Mouse (Mus musculus) NIH3T3 (cell line): Measurements from ENCODE around the gene 4933427D14Rik.
"Not testable (repeated sequence)": the region's sequence is repeated elsewhere in the genome, so short reads cannot be mapped to it uniquely, and the experiment has no call there.

Experiments used
- DNase-seq: peaks from one replicate; pipeline ENCODE4 v3.0.0-alpha.2; 2012; ENCODE audit warnings: low read depth

4933427D14Rik gene

DNA sequence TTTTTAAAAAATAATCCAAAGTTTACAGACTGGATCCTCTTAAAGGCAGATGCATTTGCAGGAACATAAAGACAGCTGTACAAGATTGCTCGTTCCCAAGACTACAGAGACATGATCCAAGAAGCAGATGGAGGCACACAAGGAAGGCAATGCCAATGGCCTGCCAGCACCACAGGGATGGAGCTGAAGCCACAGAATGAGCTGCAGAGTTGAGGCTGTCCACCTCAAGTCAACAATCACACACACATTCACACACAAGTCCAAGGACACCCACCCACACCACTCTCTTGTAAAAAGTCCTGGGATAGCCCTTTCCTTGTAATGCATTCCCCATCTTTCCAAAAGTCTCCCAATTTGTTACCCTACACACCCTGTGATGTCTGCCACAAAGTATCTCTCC is 3.8 kb downstream of the 4933427D14Rik start:
- DNase-seq: no peak

DNA sequence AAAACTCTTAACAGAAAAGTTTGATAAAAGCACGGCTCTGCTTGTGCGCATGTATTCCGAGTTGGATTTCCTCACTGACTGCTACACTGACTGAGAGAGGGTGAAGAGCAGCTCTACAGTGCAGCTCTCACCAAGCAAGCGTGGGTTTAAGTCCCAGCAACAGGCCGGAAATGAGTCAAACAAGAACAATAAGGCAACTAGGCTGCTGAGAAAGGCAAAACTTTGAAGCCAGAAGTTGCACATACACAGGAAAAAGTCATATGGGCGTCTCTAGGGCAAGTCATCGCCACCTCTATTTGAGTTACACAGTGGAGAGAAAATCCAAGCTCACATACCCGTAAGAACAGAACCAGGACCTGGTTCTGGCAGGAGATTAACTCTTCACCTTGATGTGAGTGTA is 10.8 kb downstream of the 4933427D14Rik start:
- peak; percentile 5 for DNase-seq

GRCm38 (mm10) chr11:72194259-72194658 is 13.0 kb downstream of the 4933427D14Rik start:
- no peak for DNase-seq

GRCm38 (mm10) chr11:72190857-72191256 is 16.4 kb downstream of the 4933427D14Rik start:
- no peak for DNase-seq

GRCm38 (mm10) chr11:72184252-72184651 is 23.0 kb downstream of the 4933427D14Rik start:
- DNase-seq: no peak

DNA sequence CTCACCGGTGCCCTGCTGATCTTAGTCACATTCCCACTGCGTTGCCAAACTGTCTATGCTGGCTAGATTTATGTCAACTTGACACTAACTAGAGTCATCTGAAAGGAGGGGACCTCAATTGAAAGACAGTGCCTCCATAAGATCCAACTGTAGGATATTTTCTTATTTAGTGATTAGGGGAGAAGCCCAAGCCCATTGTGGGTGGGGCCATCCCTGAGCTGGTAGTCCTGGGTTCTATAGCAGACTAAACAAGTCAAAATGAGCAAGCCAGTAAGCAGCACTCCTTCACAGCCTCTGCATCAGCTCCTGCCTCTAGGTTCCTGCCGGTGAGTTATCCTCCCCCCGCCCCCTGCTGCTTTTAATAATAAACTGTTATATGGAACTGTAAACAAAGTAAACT is 26.1 kb downstream of the 4933427D14Rik start:
- DNase-seq: no peak

DNA sequence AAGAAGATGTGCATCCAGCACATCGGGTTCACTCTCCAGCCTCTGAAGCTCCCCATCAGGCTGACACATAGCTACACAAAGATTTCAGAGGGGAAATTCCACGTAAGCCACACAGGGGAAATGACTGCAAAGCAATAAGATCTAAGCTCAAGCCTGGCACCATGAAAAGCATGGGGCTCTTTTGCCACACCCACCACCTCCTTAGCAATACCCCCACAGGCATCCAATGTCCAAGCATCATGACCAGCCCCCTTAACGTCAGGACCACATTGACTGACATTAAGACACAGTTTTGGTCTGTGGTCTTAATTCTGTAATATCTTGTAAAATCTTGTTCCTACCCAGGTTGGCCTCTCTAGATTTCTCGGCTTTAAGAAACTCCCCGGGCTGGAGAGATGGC is 26.7 kb downstream of the 4933427D14Rik start:
- no peak for DNase-seq

- DNase-seq: no peak
These were observed 30.7 kb downstream of the 4933427D14Rik start for GRCm38 (mm10) chr11:72176553-72176952.

GRCm38 (mm10) chr11:72175966-72176365 is 31.3 kb downstream of the 4933427D14Rik start:
- DNase-seq: no peak

- DNase-seq: no peak
These were observed 32.5 kb downstream of the 4933427D14Rik start for GRCm38 (mm10) chr11:72174721-72175120.

GRCm38 (mm10) chr11:72173506-72173905 is 33.8 kb downstream of the 4933427D14Rik start:
- no peak for DNase-seq

GRCm38 (mm10) chr11:72171906-72172305 is 35.4 kb downstream of the 4933427D14Rik start:
- not testable (repeated sequence) for DNase-seq

GRCm38 (mm10) chr11:72169871-72170270 is 37.4 kb downstream of the 4933427D14Rik start:
- DNase-seq: no peak

- no peak for DNase-seq
These were observed 44.1 kb downstream of the 4933427D14Rik start for GRCm38 (mm10) chr11:72163198-72163597.

- DNase-seq: peak; percentile 36
These were observed 50.6 kb downstream of the 4933427D14Rik start for GRCm38 (mm10) chr11:72156624-72157023.

GRCm38 (mm10) chr11:72155981-72156428 is 51.3 kb downstream of the 4933427D14Rik start:
- no peak for DNase-seq

- peak; percentile 79 for DNase-seq
These were observed 51.9 kb downstream of the 4933427D14Rik start for GRCm38 (mm10) chr11:72155186-72155980.

DNA sequence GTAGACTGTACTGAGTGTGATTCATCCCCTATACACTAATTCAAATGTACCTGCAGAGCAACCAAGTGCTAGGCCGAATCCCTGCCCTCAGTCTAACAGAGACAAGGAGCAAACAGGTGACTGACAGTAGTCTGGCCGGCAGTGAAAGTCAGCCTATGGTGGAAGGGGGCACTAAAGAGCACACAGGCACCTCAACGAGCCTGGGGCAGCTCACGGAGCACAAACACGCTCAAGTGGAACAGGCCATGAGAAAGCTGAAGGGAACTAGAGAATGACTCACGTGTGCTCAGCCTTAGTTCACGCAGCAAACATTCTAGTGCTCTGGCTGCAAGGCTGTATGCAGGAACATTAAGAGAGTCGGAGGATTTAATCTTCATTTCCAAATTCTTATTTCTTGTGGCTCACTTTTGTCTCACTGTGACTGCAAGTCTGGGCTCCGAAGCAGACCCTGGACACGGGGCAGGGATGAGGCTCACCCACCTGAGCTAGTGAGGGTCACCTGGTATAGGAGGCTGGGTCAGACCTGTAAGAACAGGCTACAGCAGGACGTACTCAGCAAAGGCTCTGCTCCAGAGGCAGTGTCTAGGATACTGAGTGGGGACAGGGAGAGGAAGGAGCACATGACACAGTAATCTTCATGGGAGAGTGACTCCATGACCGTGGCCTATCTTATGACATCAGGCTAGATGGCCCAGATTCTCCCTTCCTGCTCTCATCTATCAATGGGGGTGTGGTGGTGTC is 54.0 kb downstream of the 4933427D14Rik start:
- DNase-seq: no peak

DNA sequence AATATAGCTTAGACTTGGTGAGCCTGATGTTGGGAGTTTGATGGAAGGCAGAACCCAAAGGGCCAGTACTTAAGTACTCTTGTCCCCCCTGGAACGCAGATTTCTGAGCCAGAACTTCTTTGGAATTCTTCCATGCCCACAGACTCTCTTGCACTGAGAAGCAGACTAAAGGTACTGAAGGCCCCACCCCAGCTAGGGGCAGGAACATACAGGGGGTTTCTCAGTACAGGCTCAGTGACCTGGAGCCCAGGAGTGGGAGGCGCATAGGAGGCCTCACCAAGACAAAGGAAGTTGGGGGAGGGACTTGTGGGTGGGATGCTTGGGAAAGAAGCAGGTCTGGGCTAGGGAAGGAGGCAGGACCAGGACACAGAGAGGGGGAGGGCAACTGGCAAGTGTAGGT is 56.1 kb downstream of the 4933427D14Rik start:
- DNase-seq: no peak

GRCm38 (mm10) chr11:72147910-72148309 is 59.3 kb downstream of the 4933427D14Rik start:
- peak; percentile 15 for DNase-seq

DNA sequence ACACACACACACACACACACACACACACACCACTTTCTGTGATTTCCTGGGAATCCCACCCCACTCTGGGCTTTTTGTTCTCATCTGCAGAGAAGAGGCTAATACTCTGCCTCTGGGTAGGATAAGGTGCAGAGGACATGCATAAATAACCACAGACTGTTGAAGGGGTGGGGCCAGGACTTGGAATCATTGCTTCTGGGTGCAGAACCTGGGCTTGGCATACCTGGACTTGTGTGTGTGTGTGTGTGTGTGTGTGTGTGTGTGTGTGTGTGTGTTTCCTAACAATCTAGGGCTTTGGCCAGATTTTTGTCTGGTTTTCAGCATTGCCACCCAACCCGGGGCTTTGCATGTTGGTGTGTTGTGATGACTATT is 61.4 kb downstream of the 4933427D14Rik start:
- DNase-seq: peak; percentile 12

GRCm38 (mm10) chr11:72145182-72145876 is 61.9 kb downstream of the 4933427D14Rik start:
- DNase-seq: peak; percentile 65

- DNase-seq: peak; percentile 92
These were observed 64.4 kb downstream of the 4933427D14Rik start for GRCm38 (mm10) chr11:72142889-72143288.
